8 mouse cellular contexts compared by ENCODE assay signal in genomic region chr11:96916044-96916884, GRCm38 (mm10). TPM values are rescaled to one million over a fixed set of nuclear protein-coding genes. Genes with fewer than 3 reads are reported as not detected.
DNase-seq lines count a peak whose midpoint lies in the region; ATAC-seq lines count a peak whose summit lies in the region.

TSS of gene Cdk5rap3 (minus strand) at chr11:96916496.

- under 1% methylated on average over 55 of the region's 55 CpGs for WGBS in lung, embryonic 16.5 days

- peak; percentile 93 for DNase-seq in MEL-GATA-1-ER (ENCODE audit: extremely low read depth, low read depth)
- DNase-seq in cerebellum, adult 8-10 months = peak; percentile 100
- DNase-seq in forelimb bud, embryonic 11.5 days (ENCODE audit: low read depth, low spot score) = peak; percentile 100
- DNase-seq in layer of hippocampus, adult 9-10 months (ENCODE audit: low spot score) = peak; percentile 99
- DNase-seq in ovary, postnatal 10 days (ENCODE audit: low spot score) = peak; percentile 90
- DNase-seq in thymus, postnatal 10 days (ENCODE audit: low spot score in 2 of 2) = peak; percentile 100

- H3K4me3 ChIP-seq in lung, embryonic 16.5 days (ENCODE audit: low read length) = peak within 1 kb of the TSS; percentile 88

- H3K27me3 ChIP-seq in lung, embryonic 16.5 days (ENCODE audit: control insufficient read depth, insufficient read depth, low read depth, low read length) = no peaks in the 10 kb centered on the region

- H3K4me2 ChIP-seq in lung, embryonic 16.5 days (ENCODE audit: low read depth, low read length) = peak within 1 kb of the TSS; percentile 97

- peak within 1 kb of the TSS; percentile 81 for H3K27ac ChIP-seq in lung, embryonic 16.5 days (ENCODE audit: low read length)

- peak within 1 kb of the TSS; percentile 84 for H3K9ac ChIP-seq in lung, embryonic 16.5 days (ENCODE audit: low read length)

- no peaks in the 10 kb centered on the region for H3K9me3 ChIP-seq in lung, embryonic 16.5 days (ENCODE audit: control insufficient read depth, low read length)

- H3K4me1 ChIP-seq in lung, embryonic 16.5 days (replicated peaks; ENCODE audit: control insufficient read depth, insufficient read depth, low read length) = peaks cover 11% of the 10 kb centered on the region

- no peaks in the 10 kb centered on the region for H3K36me3 ChIP-seq in lung, embryonic 16.5 days (ENCODE audit: control insufficient read depth, insufficient read depth, low read length)

- ATAC-seq in hematopoietic stem cell, adult 5-6 weeks (replicated peaks in 1 of 2; ENCODE audit: insufficient read depth in 1 of 2, low FRiP score in 2 of 2, low TSS enrichment in 1 of 2, low read depth in 1 of 2, poor library complexity in 2 of 2, severe bottlenecking in 2 of 2) = peak; percentile 98
- peak; percentile 98 for ATAC-seq in lung, embryonic 16.5 days (ENCODE audit: low read depth)

RNA-seq across cellular contexts. Expression of gene Cdk5rap3, which starts in this region (rescaled TPM):
- 48.3 and 59.6 TPM in 2 replicates for total RNA-seq in hematopoietic stem cell, adult 5-6 weeks (2017)
- polyA plus RNA-seq in lung, embryonic 16.5 days (2015; fragmentation: Nextera tagmentation; extraction: Ambion mirVana) = 67.5 and 70.6 TPM in 2 replicates

Comparison
In these comparisons a context has a peak if more than half of its experiments do, and no peak if none do; other contexts are left out.
1. Peak in every context shown above with its lines: DNase-seq, ATAC-seq, H3K4me3 ChIP-seq and H3K27ac ChIP-seq.